Mouse (Mus musculus) large intestine, adult 2 months (tissue): ENCODE data around the gene Dusp10. TPM values are rescaled to one million over a fixed set of nuclear protein-coding genes. Genes with fewer than 3 reads are reported as not detected.
A peak's percentile ranks its signal among the peaks of the same experiment; 100 is the strongest.

Experiments used
- DNase-seq: peaks from one replicate; pipeline ENCODE4 v3.0.0-alpha.2; 2012; ENCODE audit warnings: low read depth, low spot score
- WGBS: fragments of 180-500 bp; shearing (Covaris S2); methylation state at CpG from one replicate; pipeline ENCODE4 v1.1.7; 2018; 5-methylcytosine and 5-hydroxymethylcytosine counted together
- polyA plus RNA-seq: library from polyadenylated mRNA; depleted of rRNA; stranded (reverse); fragments of >200 nt; gene quantifications from 2 replicates; pipeline ENCODE4 v1.2.3, GENCODE M21; 2012

The Dusp10 gene
- polyA plus RNA-seq, 1 experiment = 7.3 TPM

GRCm38 (mm10) chr1:184051286-184051685 is 38.2 kb downstream of the Dusp10 start:
- no peak for DNase-seq
- 67% methylated on average over 1 of the region's 1 CpGs for WGBS

GRCm38 (mm10) chr1:184051824-184052223 is 38.7 kb downstream of the Dusp10 start:
- 24% methylated on average over 6 of the region's 6 CpGs for WGBS
- peak; percentile 28 for DNase-seq

- no peak for DNase-seq
- 61% methylated on average over 4 of the region's 4 CpGs for WGBS
Observed at GRCm38 (mm10) chr1:184052331-184052730, 39.2 kb downstream of the Dusp10 start.

GRCm38 (mm10) chr1:184053141-184053540 is 40.0 kb downstream of the Dusp10 start:
- no peak for DNase-seq
- 66% methylated on average over 4 of the region's 4 CpGs for WGBS

- 74% methylated on average over 4 of the region's 4 CpGs for WGBS
- no peak for DNase-seq
Observed at GRCm38 (mm10) chr1:184053711-184054110, 40.6 kb downstream of the Dusp10 start.

- WGBS = 85% methylated on average over 2 of the region's 2 CpGs
- DNase-seq = no peak
Observed at GRCm38 (mm10) chr1:184054176-184054575, 41.1 kb downstream of the Dusp10 start.

- DNase-seq = no peak
- WGBS = 74% methylated on average over 8 of the region's 8 CpGs
Observed at GRCm38 (mm10) chr1:184058206-184058605, 45.1 kb downstream of the Dusp10 start.

GRCm38 (mm10) chr1:184059814-184060213 is 46.7 kb downstream of the Dusp10 start:
- WGBS = 84% methylated on average over 3 of the region's 3 CpGs
- no peak for DNase-seq

- peak; percentile 28 for DNase-seq
- WGBS = 23% methylated on average over 9 of the region's 9 CpGs
Observed at GRCm38 (mm10) chr1:184060381-184060780, 47.3 kb downstream of the Dusp10 start.

- WGBS = 52% methylated on average over 4 of the region's 4 CpGs
- DNase-seq = no peak
Observed at GRCm38 (mm10) chr1:184060828-184061734, 48.0 kb downstream of the Dusp10 start.

- 75% methylated on average over 1 of the region's 1 CpGs for WGBS
- DNase-seq = no peak
Observed at GRCm38 (mm10) chr1:184061901-184062300, 48.8 kb downstream of the Dusp10 start.

- DNase-seq = no peak
- WGBS = 85% methylated on average over 7 of the region's 7 CpGs
Observed at GRCm38 (mm10) chr1:184064306-184064705, 51.2 kb downstream of the Dusp10 start.

GRCm38 (mm10) chr1:184065589-184066361 is 52.7 kb downstream of the Dusp10 start:
- DNase-seq = no peak
- 74% methylated on average over 13 of the region's 13 CpGs for WGBS

- DNase-seq = no peak
- WGBS = 66% methylated on average over 11 of the region's 11 CpGs
Observed at GRCm38 (mm10) chr1:184066460-184067287, 53.6 kb downstream of the Dusp10 start.

- no peak for DNase-seq
- WGBS = 91% methylated on average over 18 of the region's 18 CpGs
Observed at GRCm38 (mm10) chr1:184067704-184068558, 54.8 kb downstream of the Dusp10 start.

- 97% methylated on average over 12 of the region's 12 CpGs for WGBS
- no peak for DNase-seq
Observed at GRCm38 (mm10) chr1:184068971-184069370, 55.9 kb downstream of the Dusp10 start.

- no peak for DNase-seq
- 59% methylated on average over 6 of the region's 6 CpGs for WGBS
Observed at GRCm38 (mm10) chr1:184076065-184076464, 63.0 kb downstream of the Dusp10 start.

GRCm38 (mm10) chr1:184076756-184077155 is 63.7 kb downstream of the Dusp10 start:
- 37% methylated on average over 2 of the region's 2 CpGs for WGBS
- no peak for DNase-seq

- DNase-seq = no peak
- WGBS = 92% methylated on average over 3 of the region's 3 CpGs
Observed at GRCm38 (mm10) chr1:184079304-184079703, 66.2 kb downstream of the Dusp10 start.
